Mouse (Mus musculus): Measurements from ENCODE around the gene Selenom.
A peak's percentile ranks its signal among the peaks of the same experiment; 100 is the strongest.

The Selenom gene

DNA sequence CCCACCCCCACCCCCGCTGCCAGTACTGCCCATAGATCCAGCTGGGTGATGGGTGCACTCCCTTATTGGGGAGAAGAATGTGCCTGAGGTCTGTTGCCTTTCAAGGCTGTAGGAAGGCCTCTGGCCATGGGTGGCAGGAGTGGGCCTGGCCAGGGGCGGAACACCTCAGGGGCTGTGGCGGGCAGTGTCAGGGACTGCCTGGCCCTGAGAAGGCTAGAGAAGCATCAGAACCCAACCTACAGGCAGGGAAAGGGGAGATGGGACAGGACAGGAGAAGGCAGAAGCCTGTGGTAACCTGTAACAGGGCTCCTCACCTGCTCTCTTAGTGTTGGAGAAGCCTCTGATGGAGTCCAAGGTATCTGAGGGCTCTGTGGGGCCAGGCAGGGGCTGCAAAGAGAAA is 16.2 kb downstream of the Selenom start:
- no peak for DNase-seq (ENCODE audit: low spot score in 2 of 2)

DNA sequence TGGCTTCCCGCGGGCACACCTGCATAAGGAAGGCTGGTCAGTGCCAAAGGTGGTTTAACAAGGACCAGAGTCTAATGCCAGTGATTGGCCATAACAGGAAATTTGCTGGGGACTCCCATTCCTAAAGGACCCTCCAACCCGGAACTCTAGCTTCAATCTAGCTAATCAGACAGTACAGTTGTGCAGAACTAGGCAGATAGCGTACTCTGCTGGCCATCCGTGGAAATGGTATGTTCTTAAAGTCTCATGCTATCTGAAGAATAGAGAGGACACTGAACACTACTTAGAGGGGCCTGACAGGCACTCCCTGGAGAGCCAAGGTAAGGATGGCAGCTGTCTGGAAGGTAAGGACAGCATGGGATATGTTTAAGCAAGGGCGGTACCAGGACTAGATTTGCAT is 17.1 kb downstream of the Selenom start:
- no peak for DNase-seq (ENCODE audit: low spot score in 2 of 2)

DNA sequence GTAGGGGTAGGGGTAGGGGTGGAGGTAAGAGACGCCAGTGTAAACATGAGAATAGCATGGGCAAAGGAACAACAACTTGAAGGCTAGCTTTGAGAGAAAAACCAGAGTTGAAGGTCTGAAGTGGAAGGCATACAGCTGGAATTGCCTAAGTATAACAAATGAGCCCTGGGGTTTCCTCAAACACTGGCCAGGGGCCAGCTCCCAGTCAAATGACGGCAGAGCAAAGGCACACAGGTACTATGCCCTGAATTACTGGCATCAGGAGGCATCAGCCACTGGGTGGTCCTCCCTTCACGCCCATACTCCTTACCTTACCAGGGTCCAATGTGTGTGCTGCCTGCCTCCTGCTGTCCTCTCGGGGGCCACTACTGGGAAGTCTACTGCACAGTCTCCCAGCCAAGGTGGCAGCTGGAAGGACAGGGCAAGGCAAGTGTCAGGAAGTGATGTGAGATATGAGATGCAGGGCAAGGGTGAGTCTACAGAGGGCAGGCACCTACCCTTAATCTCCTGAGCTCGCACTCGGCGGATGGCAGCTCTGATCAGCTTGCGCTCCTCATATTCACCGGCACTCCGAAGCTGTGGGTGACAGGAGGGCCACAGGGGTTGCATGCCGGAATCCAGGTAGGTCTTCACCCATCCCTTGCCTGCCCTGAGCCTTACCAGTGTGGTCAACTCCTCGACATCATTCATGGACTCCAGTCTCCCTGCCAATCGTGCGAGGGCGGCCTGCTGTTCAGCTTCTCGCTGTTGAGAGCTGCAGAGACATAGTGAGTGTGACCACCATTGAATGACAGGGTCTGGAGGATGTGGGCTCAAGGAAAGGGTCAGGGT is 17.8 kb downstream of the Selenom start:
- no peak for DNase-seq (ENCODE audit: low spot score in 2 of 2)

DNA sequence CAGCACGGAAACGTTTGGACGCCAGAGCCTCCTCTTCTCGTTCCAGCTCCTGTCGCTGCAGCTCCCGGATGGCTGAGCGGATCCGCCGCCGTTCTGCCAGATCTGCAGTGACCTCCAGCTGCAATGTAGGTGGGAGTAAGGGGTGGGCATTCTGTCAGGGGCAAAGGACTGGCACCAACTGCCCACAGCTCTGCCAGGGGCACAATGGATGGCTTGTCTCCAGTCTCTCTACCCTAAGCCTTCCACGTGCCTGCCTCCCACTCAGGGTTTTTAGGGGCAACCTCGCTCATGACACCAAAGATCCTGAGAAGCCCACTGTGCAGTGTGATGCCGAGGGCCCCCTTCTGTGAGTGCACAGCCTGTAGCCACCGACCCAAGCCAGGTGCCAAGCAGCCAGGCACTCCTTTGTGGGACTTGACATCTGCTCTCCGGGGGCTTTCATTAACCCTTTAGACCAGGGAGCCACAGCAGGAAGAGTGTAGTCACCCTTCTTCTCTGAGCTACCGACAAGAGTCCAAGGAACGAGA is 19.0 kb downstream of the Selenom start:
- DNase-seq (ENCODE audit: low spot score in 2 of 2), result no peak

DNA sequence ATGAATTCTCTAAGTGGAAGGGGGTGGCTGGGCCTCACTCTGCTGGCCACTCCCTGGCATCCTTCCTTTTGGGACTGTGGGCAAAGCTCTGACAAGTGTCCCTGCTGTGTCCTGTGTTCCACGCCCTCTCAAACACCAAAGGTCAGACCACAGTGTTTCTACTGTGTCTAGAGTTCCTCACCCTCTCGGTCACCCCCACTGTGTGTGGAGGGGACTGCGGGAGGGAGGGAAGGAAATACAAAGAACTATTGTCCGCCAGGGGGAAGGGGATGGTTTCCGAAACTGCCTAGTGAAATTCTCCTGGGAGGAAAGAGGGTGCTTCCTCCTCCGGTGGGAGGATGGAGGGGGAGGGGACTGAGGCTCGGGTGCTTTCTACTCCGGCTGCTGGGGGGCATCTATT is 20.5 kb downstream of the Selenom start:
- DNase-seq (ENCODE audit: low spot score in 2 of 2), result no peak

DNA sequence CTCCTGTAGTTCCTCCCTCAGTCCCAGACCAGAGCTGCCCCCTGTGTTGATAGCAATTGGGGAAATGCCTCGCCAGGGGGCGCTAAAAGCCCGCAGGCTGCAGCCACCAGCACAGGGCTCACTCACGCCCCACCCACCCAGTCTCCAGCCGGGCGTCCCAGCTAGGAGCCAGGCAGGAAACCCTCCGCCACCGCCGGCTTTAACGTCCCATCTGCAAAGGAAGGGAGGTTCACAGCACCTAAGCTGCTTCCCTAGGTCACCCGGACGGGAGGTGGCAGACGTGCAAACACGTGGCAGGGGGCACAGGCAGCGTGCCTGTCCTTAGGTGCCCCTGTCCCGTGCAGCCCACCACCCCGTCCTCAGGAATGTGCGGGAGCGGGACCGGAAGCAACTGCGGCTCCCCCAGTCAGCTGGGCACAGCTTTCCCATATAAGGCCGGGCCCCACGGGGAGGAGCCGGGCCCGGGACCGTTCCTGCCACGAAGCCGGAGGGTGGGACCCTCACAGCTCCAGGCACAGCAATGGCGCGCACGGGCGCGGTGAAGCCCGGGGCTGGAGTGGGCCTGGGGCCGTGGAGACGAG is 21.0 kb downstream of the Selenom start:
- peak; percentile 92 to 96 for DNase-seq (ENCODE audit: low spot score in 2 of 2)

DNA sequence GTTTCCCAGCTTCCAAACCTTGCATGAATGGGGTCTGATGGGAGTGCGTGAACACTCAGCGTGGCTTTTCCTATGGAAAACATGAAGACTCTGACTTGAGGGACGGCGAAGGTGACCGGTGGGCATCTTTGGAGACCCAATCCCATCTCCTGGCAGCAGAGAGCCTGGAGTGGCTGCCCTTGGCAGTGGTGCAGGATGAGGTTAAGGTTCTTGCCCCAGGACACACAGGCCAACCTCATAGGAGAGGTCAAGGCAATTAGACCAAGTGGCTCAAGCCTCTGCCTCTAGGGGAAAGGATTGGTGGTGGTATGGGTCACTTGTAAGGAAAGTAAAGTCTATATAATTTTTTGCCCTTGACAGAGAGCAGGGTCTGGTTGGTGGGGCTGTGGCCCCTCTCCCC is 21.6 kb downstream of the Selenom start:
- no peak for DNase-seq (ENCODE audit: low spot score in 2 of 2)

DNA sequence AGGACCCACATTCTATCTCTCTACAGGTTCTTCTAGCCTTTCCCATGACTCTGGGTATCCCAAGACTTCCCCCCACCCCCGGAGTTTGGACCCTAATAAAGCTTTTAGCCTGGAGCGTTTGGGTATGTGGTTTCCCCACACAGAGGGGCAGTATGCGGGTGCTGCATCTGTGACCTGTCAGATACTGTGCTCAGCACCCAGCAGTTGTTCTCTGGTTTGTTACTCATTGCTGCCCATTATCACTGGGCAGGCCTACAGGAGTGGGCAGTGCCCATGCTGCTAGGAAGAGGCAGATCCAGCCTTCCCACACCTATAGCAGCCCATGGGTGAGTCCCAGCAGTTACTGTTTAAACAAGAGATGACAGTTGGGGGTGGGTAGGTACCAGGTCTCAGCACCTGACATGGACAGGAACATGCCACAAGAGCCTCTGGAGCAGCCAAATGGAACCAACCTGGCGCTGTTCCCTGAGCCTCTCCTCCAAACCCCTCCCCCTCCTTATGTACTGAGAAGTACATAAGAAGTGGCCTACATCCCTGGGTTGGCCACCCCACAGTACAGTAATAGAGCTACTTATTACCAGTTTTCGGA is 22.4 kb downstream of the Selenom start:
- no peak for DNase-seq (ENCODE audit: low spot score in 2 of 2)

DNA sequence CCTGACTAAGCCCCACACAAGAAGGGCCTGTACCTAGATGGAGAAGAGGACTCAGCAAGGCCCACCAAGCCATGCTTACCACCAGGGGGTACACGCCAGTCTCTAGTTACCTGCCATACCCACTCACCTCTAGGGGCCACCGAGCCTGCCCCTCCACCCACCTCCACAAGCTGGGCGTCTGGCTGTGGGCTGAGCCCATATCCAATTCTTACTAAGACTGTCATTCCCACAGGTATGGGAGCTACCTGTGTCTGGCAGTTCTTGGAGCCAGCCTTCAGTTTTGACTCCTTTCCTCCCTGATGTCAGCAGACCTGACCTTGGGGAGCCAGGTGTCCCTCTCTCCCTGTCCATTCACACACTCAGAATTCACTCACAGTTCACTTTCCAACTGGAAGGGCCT is 23.2 kb downstream of the Selenom start:
- no peak for DNase-seq (ENCODE audit: low spot score in 2 of 2)

DNA sequence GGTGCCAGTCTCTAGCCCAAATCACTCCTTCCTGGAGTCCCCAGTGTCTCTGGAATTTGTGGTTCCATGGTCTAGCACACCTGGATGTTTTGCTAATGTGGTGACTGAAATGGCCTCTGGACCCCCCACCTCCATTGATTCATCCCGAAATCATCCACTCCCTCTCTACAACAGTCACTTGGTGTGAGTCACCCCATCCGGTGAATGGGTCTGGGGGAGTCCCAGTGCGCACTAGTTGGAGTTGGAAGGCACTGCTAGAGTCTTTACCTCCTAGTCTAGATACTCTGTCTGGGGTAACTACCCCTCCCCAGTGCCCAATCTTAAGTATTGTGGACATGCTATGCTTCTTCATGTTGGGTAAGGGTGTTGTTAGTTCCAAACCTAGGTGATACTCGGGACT is 23.9 kb downstream of the Selenom start:
- no peak for DNase-seq (ENCODE audit: low spot score in 2 of 2)

DNA sequence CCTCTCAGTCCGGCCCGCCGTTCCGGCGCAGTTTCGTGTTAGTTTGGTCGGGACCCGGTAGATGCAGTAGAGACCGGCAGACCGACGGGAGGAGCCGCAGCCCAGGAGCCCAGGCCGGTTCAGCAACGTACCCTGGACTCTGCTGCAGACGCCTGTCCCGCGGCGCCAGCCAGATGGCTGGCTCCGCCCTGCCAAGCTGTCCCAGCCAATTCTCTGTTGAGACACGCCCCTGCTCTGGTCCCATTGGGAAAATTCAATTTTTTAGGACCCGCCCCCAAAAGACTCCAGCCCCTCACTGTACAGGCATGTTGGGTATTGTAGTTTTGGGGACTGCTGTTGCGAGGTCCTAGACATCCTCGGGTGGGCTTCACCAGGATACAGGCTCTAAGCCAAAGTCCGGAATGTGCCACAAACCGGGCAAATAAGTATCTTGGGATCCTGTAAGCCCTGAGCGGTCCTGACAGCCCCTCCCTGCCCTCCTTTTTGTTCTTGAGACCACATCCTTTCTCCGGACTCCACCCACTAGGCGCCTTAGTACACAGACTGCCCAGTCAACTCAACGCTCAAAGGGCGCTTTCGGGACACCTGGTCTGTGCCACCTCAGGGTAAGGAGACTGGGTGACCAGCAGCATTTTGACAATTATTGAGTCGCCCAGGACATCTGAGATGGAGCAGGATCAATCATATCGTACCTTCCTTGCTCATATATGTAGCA is 24.8 kb downstream of the Selenom start:
- peak; percentile 87 to 92 for DNase-seq (ENCODE audit: low spot score in 2 of 2)

DNA sequence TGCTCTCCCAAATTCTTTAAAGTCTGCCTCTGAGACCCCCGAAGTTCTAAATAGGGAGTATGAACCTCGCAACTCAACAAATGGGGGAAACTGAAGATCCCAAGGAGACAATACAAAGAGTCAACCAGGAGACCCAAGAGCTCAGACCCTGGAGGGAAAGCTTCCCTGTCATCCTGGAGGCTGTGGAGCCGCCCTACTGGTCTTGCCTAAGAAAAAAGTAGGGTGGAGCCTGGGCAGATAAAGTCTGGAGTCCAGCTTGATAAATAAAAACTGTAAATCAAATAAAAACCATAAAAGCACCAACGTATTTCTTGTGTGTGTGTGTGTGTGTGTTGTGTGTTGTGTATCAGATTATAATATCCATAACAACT is 25.3 kb downstream of the Selenom start:
- DNase-seq (ENCODE audit: low spot score in 2 of 2), result no peak

DNA sequence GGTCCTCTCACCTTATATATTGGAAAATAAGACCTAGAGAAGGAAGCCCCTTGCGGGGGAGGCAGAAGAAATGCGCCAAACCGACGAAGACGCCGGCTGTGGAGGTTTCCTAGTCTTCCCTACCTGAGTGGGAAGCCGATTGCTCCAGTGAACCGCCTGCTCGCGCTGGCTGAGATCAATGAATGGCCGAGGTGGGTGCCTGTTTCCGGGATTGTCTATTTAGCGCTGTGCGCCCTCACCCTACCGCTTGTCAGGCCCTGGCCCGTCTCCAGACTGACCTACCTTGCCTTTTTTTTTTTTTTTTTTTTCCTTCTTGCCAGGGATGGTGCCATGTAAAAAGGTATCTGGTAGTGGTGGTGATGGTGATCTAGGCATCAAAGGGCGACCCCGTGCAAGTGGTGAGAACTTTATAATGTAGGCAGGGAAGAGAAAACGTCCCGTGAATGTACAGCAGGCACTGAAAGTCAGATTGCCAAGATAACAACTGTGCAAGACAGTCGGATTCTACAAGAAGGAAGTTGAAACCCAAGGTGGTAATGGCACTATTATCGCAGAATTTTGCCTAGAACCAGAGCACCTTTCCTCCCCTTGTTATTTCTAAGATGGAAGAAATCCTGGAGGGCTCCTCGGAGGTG is 26.1 kb downstream of the Selenom start, which contains the start of gene Smtn:
TSS of gene Smtn (minus strand) at position 162 of the 635 bp plus-strand sequence.
- DNase-seq (ENCODE audit: low spot score in 2 of 2), result no peak

DNA sequence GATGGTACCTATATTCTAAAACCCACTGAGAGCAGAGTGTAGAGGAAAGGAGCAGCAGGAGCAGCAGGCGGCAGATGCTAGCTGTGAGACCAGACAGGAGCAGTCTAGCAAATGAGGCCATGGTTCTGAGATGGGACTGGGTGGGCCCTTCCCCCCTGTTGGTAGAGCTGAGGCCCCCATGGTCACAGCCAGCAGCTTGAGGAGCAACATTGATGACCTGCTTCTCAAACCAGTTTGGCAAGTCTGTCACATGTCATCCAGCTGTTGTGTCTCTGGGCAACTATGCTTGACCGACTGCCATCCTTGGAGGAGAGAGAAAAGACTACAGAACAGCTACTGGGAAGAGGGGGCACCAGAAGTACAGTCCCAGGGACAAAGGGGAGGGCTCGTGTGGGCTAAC is 27.4 kb downstream of the Selenom start:
- no peak for DNase-seq (ENCODE audit: low spot score in 2 of 2)

DNA sequence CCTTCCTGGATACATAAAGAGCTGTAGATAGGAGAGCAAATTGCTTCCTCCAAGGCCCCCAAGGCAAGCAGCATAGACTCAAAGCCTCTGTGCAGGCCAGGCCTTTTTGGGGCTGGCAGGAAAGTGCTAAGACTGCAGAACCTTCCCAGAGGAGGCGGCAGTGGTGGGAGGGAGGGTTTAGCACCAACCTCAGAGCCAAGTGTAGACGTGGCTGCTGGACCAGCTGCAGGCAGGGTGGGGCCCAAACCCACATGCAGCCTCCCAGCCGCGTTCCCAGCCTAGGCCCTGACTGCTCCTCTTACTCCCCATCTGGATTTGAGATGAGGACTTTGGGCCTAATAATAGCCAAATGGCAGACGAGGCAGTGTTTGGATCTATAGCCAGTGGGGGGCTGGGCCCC is 28.5 kb downstream of the Selenom start:
- DNase-seq (ENCODE audit: low spot score in 2 of 2), result peak; percentile 58 to 79

DNA sequence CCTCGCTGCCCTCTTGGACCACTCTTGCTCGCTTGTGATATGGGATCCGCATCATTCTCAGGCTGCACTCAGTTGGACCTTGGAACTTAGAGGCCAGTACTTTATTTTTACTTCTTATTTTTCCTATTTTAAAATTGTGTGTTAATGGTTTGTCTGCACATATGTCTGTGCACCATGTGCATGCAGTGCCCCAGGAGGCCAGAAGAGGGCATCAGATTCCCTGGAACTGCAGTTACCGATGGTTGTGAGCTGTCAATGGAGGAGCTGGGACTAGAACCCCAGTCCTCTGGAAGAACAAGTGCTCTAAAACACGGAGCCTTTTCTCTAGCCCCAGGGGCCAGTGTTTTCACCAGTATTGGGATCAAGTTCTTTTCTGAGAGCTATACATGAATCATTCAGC is 29.9 kb downstream of the Selenom start:
- DNase-seq (ENCODE audit: low spot score in 2 of 2), result no peak

DNA sequence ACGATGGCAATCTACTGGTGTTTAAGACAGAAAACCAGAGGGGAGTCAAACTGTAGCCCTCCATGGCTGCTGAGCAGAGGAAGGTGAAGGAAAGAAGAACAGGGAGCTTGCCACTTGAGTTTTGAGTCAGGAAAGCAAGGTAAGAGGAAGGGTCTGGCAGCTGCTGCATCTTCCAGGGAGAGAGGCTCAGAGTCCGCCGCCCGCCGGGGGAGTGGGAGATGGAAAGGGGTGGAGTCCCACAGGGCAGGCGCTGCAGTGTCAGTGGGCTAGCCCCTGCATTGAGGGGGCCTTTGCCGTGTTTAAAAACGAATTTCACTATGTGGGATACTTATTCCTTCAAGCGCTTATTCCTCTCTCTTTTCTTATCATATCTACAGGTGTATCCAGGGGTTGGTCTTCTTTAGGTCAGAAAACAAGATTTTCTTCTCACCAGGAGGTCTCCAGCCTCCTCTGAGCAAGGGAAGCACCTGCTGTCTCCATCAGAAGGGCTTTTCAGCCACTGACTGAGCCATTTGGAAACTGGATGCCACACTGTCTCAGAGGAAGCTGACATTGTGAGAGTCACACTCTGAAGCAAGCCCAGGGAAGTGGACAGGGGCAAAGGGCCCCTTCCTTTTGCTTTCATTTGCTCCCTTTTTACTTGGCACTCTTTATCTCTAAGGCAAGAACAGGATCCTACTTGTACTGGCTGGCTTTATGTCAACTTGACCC is 31.2 kb downstream of the Selenom start:
- DNase-seq (ENCODE audit: low spot score in 2 of 2), result no peak

DNA sequence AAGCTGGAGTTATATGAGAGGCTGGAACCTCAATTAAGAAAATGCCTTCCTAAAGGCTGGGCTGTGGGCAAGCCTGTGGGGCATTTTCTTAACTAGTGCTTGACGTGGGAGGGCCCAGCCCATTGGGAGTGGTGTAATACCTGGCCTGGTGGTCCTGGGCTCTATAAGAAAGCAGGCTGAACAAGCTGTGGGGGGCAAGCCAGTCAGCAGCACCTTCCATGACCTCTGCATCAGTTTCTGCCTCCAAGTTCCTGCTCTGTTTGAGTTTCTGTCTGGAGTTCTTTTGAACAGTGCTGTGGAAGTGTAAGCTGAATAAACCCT is 31.7 kb downstream of the Selenom start:
- DNase-seq (ENCODE audit: low spot score in 2 of 2), result no peak

DNA sequence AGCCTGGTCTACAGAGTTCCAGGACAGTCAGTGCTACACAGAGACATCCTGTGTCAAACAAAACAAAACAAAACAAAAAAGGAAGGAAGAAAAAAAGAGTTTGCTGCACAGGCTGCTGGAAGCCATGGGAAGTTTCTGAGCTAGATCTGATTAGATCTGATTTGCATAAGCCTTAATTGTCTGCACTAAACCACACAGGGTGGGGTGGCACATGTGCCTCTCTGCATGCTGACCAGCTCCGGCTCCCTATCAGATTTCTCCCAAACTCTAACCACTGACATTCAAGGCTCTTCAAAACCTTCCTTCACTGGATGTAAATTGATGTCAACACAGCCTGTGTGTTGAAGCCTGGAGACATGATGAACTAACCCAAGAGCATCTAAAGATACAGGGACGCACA is 32.6 kb downstream of the Selenom start:
- no peak for DNase-seq (ENCODE audit: low spot score in 2 of 2)

DNA sequence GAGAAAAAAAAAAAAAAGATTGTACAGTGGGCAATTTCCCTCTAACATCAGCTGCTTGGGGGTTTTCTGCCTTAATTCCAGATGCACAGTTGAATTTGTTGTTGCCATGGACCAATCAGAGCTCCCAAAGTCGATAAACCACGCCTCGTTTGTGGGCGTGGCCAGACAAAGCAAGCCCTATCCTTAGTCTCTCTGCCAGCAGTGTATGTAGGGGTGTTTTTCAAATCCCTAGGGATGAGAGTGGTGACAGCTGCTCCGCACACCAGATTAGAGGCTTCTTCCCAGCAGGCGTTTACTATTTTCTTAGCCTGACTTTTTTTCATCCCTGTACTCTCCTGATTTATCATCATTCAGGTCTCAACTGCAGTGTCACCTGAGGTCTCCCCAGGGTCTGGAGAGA is 33.5 kb downstream of the Selenom start:
- DNase-seq (ENCODE audit: low spot score in 2 of 2), result no peak

DNA sequence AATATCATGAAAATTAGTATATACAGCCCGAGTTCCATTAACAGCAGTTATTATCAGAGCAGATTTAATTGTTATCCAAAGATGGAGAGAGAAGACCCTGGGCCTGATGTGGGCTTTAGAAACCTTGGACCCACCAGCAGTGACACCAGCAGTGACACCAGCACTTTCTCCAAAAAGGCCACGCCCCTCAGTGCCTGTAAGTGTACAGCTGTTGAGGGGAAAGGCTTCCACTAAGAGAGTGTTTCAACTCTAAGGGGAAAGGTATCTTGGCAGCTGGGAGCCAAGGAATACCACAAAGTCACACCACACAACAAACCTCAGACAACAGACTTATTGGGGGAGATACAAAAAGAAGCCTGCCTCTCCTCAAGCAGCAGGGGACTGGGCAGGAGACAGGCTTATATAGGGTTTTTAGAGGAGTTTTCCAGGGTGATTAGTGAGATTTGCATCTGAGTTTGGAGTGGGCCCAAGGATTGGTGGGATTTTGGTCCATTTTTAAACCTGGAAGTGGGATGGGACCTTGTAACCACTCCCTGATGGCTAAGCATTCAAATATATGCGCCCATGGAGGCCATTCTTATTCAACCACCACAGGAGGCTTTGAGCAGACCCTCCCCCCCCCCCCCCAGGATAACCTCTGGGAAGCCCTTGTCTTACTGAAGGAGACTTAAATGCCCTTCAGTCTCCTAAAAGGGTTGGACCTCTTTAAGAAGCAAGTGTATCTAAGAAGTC is 34.2 kb downstream of the Selenom start:
- no peak for DNase-seq (ENCODE audit: low spot score in 2 of 2)
